Mouse (Mus musculus): ENCODE measurements at regions not wholly inside any gene's neighbourhood (a gene's known extent, or its start where the extent isn't known, plus 50 kb on each side); places are given as distances from the start of the nearest gene placed in this dataset.

- no peak for DNase-seq (ENCODE audit: low spot score)
Measured at GRCm38 (mm10) chr11:18821384-18821783, 197.4 kb downstream of the Meis1 start.

- DNase-seq (ENCODE audit: low spot score) = no peak
Measured at GRCm38 (mm10) chr11:18814110-18814509, 204.7 kb downstream of the Meis1 start.

- DNase-seq (ENCODE audit: low spot score) = no peak
Measured at GRCm38 (mm10) chr11:18767479-18767878, 251.3 kb downstream of the Meis1 start.

- no peak for DNase-seq (ENCODE audit: low spot score)
Measured at GRCm38 (mm10) chr11:18766458-18767016, 252.2 kb downstream of the Meis1 start.

GRCm38 (mm10) chr11:18758591-18759074 lies 260.2 kb downstream of the Meis1 start:
- DNase-seq (ENCODE audit: low spot score) = no peak

- no peak for DNase-seq (ENCODE audit: low spot score)
Measured at GRCm38 (mm10) chr11:18756576-18756975, 262.2 kb downstream of the Meis1 start.

- no peak for DNase-seq (ENCODE audit: low spot score)
Measured at GRCm38 (mm10) chr11:18754732-18755525, 263.9 kb downstream of the Meis1 start.

- no peak for DNase-seq (ENCODE audit: low spot score)
Measured at GRCm38 (mm10) chr11:18753856-18754255, 264.9 kb downstream of the Meis1 start.

- no peak for DNase-seq (ENCODE audit: low spot score)
Measured at GRCm38 (mm10) chr11:18753246-18753645, 265.5 kb downstream of the Meis1 start.

GRCm38 (mm10) chr11:18752512-18752911 lies 266.3 kb downstream of the Meis1 start:
- no peak for DNase-seq (ENCODE audit: low spot score)

GRCm38 (mm10) chr11:18750911-18751841 lies 267.6 kb downstream of the Meis1 start:
- no peak for DNase-seq (ENCODE audit: low spot score)

GRCm38 (mm10) chr11:18750080-18750375 lies 268.8 kb downstream of the Meis1 start:
- DNase-seq (ENCODE audit: low spot score) = no peak

GRCm38 (mm10) chr11:18749265-18750079 lies 269.3 kb downstream of the Meis1 start:
- no peak for DNase-seq (ENCODE audit: low spot score)

GRCm38 (mm10) chr11:18747871-18748461 lies 270.8 kb downstream of the Meis1 start:
- DNase-seq (ENCODE audit: low spot score) = no peak

- no peak for DNase-seq (ENCODE audit: low spot score)
Measured at GRCm38 (mm10) chr11:18747361-18747760, 271.4 kb downstream of the Meis1 start.

- no peak for DNase-seq (ENCODE audit: low spot score)
Measured at GRCm38 (mm10) chr11:18746486-18746885, 272.3 kb downstream of the Meis1 start.

- DNase-seq (ENCODE audit: low spot score) = no peak
Measured at GRCm38 (mm10) chr11:18745840-18746239, 272.9 kb downstream of the Meis1 start.

- no peak for DNase-seq (ENCODE audit: low spot score)
Measured at GRCm38 (mm10) chr11:18734904-18735664, 283.7 kb downstream of the Meis1 start.

GRCm38 (mm10) chr11:18734075-18734474 lies 284.7 kb downstream of the Meis1 start:
- DNase-seq (ENCODE audit: low spot score) = no peak

- no peak for DNase-seq (ENCODE audit: low spot score)
Measured at GRCm38 (mm10) chr11:18729742-18730141, 289.0 kb downstream of the Meis1 start.

GRCm38 (mm10) chr11:18722770-18723169 lies 296.0 kb downstream of the Meis1 start:
- no peak for DNase-seq (ENCODE audit: low spot score)
